Mouse (Mus musculus) thymus, postnatal 10 days (tissue): Measurements from ENCODE around the gene Ermn.

ENCODE experiments used
- DNase-seq, 2 experiments: peaks; one replicate each; pipeline ENCODE4 v3.0.0; 2021; ENCODE audit warnings: low spot score in 2 of 2

Ermn gene

GRCm38 (mm10) chr2:58052821-58053581 is at the start of gene Ermn:
Gene Ermn (minus strand): TSS chr2:58052864.
- no peak for DNase-seq

- no peak for DNase-seq
Measured at GRCm38 (mm10) chr2:58094818-58095217, 42.2 kb upstream of the Ermn start.

GRCm38 (mm10) chr2:58086420-58086819 is 33.8 kb upstream of the Ermn start:
- no peak for DNase-seq

- DNase-seq: no peak
Measured at GRCm38 (mm10) chr2:58079849-58080248, 27.2 kb upstream of the Ermn start.

- DNase-seq: peak; percentile 44 to 82
Measured at GRCm38 (mm10) chr2:58055383-58055782, 2.7 kb upstream of the Ermn start.

GRCm38 (mm10) chr2:58041867-58042266 is 10.8 kb downstream of the Ermn start:
- DNase-seq: no peak

GRCm38 (mm10) chr2:58036926-58037325 is 15.7 kb downstream of the Ermn start:
- DNase-seq: no peak

GRCm38 (mm10) chr2:58035635-58036034 is 17.0 kb downstream of the Ermn start:
- DNase-seq: no peak

- no peak for DNase-seq
Measured at GRCm38 (mm10) chr2:58031431-58031830, 21.2 kb downstream of the Ermn start.

GRCm38 (mm10) chr2:58029404-58029803 is 23.3 kb downstream of the Ermn start:
- DNase-seq: peak in 1 of 2 experiments; percentile 33

GRCm38 (mm10) chr2:58026740-58027139 is 25.9 kb downstream of the Ermn start:
- DNase-seq: no peak

GRCm38 (mm10) chr2:58023556-58023955 is 29.1 kb downstream of the Ermn start:
- no peak for DNase-seq

GRCm38 (mm10) chr2:58007081-58007480 is 45.6 kb downstream of the Ermn start:
- DNase-seq: no peak

GRCm38 (mm10) chr2:58001497-58001896 is 51.2 kb downstream of the Ermn start:
- no peak for DNase-seq

GRCm38 (mm10) chr2:57997752-57998430 is 54.8 kb downstream of the Ermn start, which contains the start of gene Galnt5:
Gene Galnt5 (plus strand): TSS chr2:57997884.
- no peak for DNase-seq
